Mouse (Mus musculus): Measurements from ENCODE around the gene Marco. TPM values are rescaled to one million over a fixed set of nuclear protein-coding genes. Genes with fewer than 3 reads are reported as not detected.

Gene Marco
- total RNA-seq, 2 experiments from 2014 or later, result not detected

- DNase-seq (ENCODE audit: low spot score), result no peak
Observed at GRCm38 (mm10) chr1:120443228-120443639, 61.6 kb downstream of the Marco start.

- DNase-seq (ENCODE audit: low spot score), result no peak
Observed at GRCm38 (mm10) chr1:120441587-120441986, 63.2 kb downstream of the Marco start.

GRCm38 (mm10) chr1:120435591-120435990 is 69.2 kb downstream of the Marco start:
- DNase-seq (ENCODE audit: low spot score), result no peak

- DNase-seq (ENCODE audit: low spot score), result no peak
Observed at GRCm38 (mm10) chr1:120430171-120430570, 74.7 kb downstream of the Marco start.

- no peak for DNase-seq (ENCODE audit: low spot score)
Observed at GRCm38 (mm10) chr1:120425587-120425986, 79.2 kb downstream of the Marco start.

Other genes starting within 250 kb of the Marco start
- gene Steap3, start 232.3 kb downstream of the Marco start, total RNA-seq (2021), result 10 to 100 TPM; 18.8 to 18.9 TPM
- not detected for gene C1ql2, start 164.4 kb downstream of the Marco start, total RNA-seq (2021)
- gene En1, start 97.4 kb upstream of the Marco start, total RNA-seq (2021), result 10 to 100 TPM in 1 of 2 experiments, 1 to 10 TPM in 1; 5.6 to 10.2 TPM

Data from gastrocnemius, adult 18-20 months (tissue).